Mouse (Mus musculus) adrenal gland, adult (tissue): ENCODE data around the gene Glis1.

Experiments used
- DNase-seq, 2 experiments: peaks; one replicate each; pipeline ENCODE4 v3.0.0; 2022 to 2023; ENCODE audit warnings: low spot score in 1 of 2; ENCODE audit not compliant: inconsistent age in 2 of 2

Glis1 gene

DNA sequence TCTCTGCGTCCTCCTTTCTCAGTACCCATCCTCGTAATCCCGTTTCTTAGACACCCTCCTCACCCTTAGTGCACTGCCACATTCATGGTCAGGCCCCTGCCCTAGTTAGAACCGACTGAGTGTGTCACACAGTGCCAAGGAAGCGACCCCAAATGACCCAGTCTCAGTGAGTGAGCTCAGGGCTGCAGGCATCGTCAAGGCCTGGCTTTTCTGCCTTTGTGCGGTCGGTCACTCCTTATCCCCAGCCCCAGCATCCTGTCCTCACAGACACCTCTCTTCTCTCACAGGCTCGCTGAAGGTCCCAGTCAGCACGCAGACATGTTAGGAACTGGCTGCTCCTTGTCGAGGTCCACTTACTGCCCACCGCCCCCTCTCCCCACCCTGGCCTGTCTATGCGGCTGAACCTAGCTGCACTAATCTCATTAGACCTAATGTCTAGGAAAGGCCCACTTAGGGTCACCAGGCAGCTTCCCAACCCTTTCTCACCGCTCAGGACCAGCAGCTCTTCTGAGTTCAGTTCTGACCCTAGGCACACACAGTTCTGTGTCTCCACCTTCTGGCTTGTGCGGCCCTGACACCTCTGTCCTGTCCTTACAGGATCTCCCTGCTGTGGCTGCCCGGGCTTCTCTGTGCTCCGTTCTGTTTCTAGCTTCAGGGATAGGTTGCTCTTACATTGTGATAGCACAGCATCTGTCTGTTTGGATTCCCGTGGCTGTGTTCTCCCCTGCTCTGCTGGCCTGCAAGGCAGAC is 18.1 kb downstream of the Glis1 start:
- DNase-seq, result peak in 1 of 2 experiments; percentile 30

GRCm38 (mm10) chr4:107453141-107453984 is 19.0 kb downstream of the Glis1 start:
- DNase-seq, result peak; percentile 79 to 94

DNA sequence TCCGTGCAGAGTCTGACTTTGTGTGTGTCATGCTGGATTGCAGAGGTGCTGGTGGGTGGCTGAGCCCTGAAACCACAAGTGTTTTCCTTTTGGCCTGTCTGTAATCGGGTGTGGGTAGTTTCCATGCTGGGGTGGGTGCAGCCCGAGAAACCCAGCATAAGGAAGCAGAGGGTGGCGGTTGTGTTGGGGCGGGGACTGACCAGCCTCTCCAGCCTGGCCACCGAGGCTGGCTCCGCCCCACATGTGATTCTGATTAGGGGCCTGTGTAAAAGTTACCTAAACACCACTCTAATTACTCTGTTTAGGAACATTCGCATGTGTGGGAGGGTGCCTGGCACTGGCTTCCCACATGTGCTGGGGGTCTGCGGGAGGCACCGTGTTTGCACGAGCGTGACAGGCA is 23.2 kb downstream of the Glis1 start:
- no peak for DNase-seq

DNA sequence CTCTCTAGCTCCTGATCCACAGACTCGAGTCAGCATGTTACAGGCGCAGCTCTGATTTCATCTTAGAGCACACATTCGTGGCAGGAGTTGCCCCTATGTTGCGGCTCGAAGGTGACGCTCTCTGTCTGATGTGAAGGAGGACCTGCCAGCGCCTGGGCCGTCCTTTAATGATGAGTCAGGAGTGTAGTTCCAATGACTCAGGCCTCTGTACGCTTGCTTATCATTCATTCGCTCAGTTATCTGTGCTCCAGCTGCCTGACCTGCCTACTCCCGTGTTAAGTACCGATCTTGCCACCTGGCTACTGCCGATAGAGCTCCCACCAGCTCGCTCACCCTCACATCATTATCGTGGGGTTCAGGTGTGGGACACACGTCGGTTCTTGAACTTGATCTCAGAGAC is 24.5 kb downstream of the Glis1 start:
- DNase-seq, result peak; percentile 33 to 57

- DNase-seq, result no peak
These were observed 25.1 kb downstream of the Glis1 start for GRCm38 (mm10) chr4:107459461-107459860.

DNA sequence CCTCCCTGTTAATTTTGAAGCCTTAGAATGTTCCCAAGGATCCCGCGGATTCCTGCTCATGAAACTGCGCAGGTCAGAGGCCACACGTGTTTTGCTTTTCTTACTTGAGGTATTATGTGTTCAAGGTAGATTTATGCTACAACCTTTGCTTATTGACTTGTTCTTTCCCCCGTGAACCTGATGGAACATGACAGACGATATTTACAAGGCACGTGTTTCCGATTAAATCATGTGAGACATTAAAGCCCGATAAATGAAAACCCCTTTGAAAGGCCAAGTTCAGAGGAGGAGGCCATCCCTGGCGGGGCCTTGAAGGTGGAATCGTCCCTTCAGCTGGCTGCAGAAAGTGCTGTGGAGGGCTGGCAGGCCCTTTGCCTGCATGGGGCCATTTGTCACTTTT is 26.1 kb downstream of the Glis1 start:
- DNase-seq, result no peak

- DNase-seq, result no peak
These were observed 33.4 kb downstream of the Glis1 start for GRCm38 (mm10) chr4:107467831-107468230.

- DNase-seq, result peak; percentile 23 to 43
These were observed 33.9 kb downstream of the Glis1 start for GRCm38 (mm10) chr4:107468264-107468663.

DNA sequence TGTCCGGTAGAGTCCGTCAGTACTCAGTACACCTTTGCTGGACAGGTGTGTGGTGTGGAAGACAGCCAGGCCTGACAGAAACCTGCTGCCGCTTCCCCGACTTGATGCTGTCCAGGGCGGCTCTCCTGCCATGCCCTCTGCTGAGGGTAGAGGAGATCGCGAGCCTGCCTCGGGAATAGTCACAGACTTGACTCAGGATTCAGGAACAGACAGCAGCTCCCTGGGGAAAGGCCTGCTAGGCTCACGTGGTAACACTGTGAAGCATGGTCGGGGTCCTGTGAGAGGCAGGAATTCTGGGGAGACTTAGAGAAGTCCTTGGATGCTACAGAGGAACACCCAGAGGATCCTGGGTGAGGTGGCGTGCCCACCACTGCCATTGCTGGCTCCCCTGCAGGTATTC is 34.4 kb downstream of the Glis1 start:
- DNase-seq, result no peak

DNA sequence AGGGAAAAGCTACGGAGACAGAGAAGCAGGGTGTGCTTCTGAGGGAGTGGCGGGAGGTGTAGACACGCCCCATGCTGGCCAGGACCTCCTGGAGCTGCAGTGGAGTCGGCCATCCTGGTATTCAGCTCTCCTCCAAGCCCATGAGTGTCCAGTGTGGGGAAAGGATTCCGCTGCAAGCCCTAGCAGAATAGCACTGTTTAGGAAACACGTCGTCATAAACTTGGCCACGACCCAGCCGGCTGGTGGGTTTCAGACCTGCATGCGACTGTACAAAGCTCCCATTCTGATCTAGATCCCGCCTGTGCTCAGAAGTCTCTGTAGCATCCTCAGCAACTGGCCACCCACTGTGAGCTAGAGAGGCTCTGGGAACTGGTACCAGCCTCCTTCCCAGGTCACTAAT is 41.9 kb downstream of the Glis1 start:
- no peak for DNase-seq

GRCm38 (mm10) chr4:107479015-107479414 is 44.6 kb downstream of the Glis1 start:
- no peak for DNase-seq

DNA sequence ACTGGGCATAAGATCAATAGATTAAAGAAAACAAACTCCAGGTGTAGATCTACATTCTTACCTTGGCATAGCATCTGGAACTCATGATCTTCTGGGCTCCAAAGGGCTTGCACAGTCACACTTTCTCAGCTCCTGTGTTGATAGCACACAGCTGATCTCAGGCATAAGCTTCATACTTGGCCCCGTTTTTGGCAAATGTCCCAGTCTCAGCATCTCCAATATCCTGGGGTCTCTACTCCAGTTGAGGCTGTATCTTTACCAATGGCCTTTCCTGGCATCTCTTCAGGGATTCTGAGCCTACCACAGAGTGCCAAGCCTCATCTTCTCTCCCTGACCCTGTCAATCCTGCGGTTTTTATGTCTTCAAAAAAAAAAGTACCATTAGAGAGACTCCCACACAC is 48.1 kb downstream of the Glis1 start:
- no peak for DNase-seq

DNA sequence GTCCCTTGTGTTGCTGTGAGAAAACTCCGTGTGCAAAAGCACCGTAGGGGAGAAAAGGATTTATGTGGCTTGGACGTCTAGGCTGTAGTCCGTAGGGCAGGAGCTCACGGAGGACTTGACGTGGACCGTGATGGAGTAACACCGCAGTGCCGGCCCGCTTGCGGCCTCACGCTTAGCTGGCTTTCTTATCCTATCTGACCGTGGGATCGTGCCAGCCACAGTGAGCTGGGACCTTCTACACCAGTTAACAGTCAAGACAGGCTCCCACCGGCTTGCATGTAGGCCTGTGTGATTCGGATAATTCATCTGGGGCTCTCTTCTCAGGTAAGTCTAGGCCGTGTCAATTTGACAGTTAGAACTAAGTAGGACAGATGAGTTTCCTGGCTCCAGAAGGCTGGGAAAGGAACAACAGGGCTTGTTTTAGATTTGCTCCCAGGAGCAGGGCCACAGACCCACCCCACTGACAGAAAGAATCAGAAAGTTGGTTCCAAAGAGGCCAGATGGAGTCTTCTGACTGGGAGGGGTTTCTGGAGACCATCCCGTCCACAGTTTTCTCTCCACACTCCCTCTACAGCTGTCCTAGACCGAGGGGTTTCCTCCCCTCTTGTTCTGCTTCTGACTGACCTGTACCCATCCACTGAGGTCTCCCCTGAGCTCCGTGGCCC is 49.3 kb downstream of the Glis1 start:
- no peak for DNase-seq

- DNase-seq, result no peak
These were observed 49.8 kb downstream of the Glis1 start for GRCm38 (mm10) chr4:107484221-107484575.

- DNase-seq, result peak in 1 of 2 experiments; percentile 50
These were observed 51.5 kb downstream of the Glis1 start for GRCm38 (mm10) chr4:107485903-107486302.

DNA sequence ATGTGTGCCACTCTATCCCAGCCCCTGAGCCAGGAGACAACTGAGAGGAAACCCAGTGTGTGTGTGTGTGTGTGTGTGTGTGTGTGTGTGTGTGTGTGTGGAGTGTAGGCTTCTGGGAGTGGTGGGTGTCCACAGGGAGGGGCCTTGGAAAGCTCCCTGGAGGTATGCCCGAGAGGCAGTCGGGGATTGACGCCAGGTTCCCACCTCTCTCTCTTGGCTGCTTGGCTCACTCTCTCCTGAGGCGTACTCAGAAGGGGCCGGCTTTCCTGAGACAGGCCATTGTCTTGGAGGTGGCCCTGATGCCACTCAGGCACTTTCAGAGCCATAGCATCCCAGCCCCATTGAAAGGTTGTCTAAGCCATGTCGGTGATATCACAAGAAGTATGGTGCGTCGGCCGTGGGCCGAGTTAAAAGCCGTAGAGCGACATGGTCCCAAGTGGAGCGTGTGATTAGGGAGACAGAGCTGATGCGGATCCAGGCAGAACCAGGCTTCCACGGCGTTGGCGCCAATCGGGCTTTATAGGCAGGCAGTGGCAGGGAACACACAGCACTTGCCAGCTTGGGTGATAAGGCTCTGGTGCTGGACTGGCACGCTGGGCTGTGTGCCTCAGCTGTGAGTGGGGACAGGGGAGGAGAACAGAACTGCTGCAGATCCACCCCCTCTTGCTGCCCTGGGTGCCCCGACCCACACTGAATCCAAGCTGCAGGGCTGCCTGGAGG is 54.9 kb downstream of the Glis1 start:
- no peak for DNase-seq

GRCm38 (mm10) chr4:107492991-107493390 is 58.6 kb downstream of the Glis1 start:
- DNase-seq, result peak; percentile 64 to 80

DNA sequence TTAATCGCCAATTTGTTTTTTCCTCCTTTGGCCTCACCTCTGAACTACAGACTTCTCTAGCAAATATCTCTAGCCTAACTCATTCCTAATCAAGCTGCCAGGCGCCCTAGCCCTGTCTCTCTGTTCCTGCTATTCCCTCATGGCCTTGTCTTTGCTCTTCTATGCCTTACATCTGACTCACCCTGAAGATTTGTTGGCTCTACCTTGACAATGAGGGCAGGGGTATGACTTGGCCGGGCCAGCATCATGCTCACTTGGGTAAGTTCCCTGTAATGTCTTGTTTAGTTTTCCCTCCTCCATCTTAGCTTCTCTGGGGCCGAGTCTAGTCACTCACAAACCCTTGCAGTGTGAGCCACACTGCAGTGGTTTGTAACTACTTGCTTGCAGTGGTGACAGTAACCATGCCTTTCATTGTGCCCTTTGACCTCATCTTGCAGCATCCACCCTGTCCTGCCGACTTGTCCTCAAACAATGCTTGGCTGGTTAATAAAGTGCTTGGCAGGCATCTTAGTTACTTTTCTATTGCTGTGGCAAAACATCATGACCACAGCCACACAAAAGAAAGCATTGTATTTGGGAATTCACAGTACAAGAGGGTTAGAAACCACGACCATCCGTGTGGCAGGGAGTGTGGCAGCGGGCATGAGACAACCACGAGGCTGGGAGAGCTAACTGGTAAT is 61.5 kb downstream of the Glis1 start:
- peak; percentile 61 to 81 for DNase-seq

DNA sequence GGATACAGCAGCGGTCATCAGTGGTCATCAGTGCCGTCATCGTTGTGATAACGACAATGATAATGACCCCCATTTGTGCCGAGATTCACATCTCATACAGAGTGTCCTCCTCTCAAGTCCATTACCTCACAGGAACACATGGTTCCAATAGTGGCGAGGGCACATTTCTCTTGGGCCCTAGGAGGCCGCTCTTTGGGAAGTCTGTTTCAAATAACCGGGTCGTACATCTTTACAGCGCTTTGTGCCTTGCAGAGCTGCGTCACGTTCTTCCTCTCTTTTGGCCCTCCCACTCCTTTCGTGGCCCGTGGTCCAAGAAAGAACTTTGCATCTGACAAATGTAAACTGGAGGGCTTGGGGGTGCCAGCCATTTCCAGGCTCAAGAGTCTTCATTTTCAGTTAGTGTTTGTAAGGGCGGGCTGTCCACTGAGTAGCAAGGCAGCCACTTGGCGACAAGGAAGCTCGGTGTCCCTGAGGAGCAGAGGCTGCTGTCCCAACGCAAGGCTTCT is 63.1 kb downstream of the Glis1 start:
- no peak for DNase-seq

- DNase-seq, result no peak
These were observed 68.2 kb downstream of the Glis1 start for GRCm38 (mm10) chr4:107502601-107503051.
